Mouse (Mus musculus): ENCODE data around the gene Rps2. TPM values are rescaled to one million over a fixed set of nuclear protein-coding genes. Genes with fewer than 3 reads are reported as not detected.
"Not testable (repeated sequence)": the region's sequence is repeated elsewhere in the genome, so short reads cannot be mapped to it uniquely, and the experiment has no call there.

Gene Rps2
- polyA plus RNA-seq, 1 experiment, result 515 TPM

- H3K4me3 ChIP-seq (ENCODE audit: control insufficient read depth, low read depth, low read length), result no peak overlapping the region
- H3K27me3 ChIP-seq (ENCODE audit: control insufficient read depth, insufficient read depth, low read length), result no peaks in the 10 kb centered on the region
- H3K36me3 ChIP-seq (ENCODE audit: control insufficient read depth, insufficient read depth, low read length), result no peaks in the 10 kb centered on the region; the same call in 1 of the 2 replicates
- TF ChIP-seq CTCF (IDR thresholded peaks at IDR 0.05; ENCODE audit: control insufficient read depth, insufficient read depth, insufficient replicate concordance, low read depth, low read length) (no peak), POLR2A (IDR thresholded peaks at IDR 0.05; ENCODE audit: control insufficient read depth, low read depth, low read length) (no peak)
- H3K4me1 ChIP-seq (ENCODE audit: control insufficient read depth, insufficient read depth, low read length), result peaks cover 3% of the 10 kb centered on the region
- H3K27ac ChIP-seq (ENCODE audit: control insufficient read depth, insufficient read depth, low read depth, low read length), result no peak overlapping the region
Observed at GRCm38 (mm10) chr17:24705821-24706220, 12.1 kb upstream of the Rps2 start.

GRCm38 (mm10) chr17:24706982-24707800 is 10.7 kb upstream of the Rps2 start, which contains the start of gene Tbl3:
Tbl3 (minus strand) TSS chr17:24707660.
- Histone ChIP-seq H3K27ac (ENCODE audit: control insufficient read depth, insufficient read depth, low read depth, low read length) (peak within 1 kb of the TSS; percentile 87), H3K4me1 (ENCODE audit: control insufficient read depth, insufficient read depth, low read length) (peaks cover 3% of the 10 kb centered on the region), H3K27me3 (ENCODE audit: control insufficient read depth, insufficient read depth, low read length) (no peaks in the 10 kb centered on the region), H3K36me3 (ENCODE audit: control insufficient read depth, insufficient read depth, low read length) (no peaks in the 10 kb centered on the region; the same call in 1 of the 2 replicates), H3K4me3 (ENCODE audit: control insufficient read depth, low read depth, low read length) (peak within 1 kb of the TSS; percentile 91)
- 0 out of 2 replicates have a peak, but pooled peaks have one; percentile 24 for TF ChIP-seq CTCF (IDR thresholded peaks at IDR 0.05; ENCODE audit: control insufficient read depth, insufficient read depth, insufficient replicate concordance, low read depth, low read length)
- peak; percentile 94 for TF ChIP-seq POLR2A (IDR thresholded peaks at IDR 0.05; ENCODE audit: control insufficient read depth, low read depth, low read length)

GRCm38 (mm10) chr17:24707801-24708425 is 10.0 kb upstream of the Rps2 start:
- Histone ChIP-seq H3K4me1 (ENCODE audit: control insufficient read depth, insufficient read depth, low read length) (peaks cover 3% of the 10 kb centered on the region), H3K4me3 (ENCODE audit: control insufficient read depth, low read depth, low read length) (peak overlapping the region; percentile 91), H3K36me3 (ENCODE audit: control insufficient read depth, insufficient read depth, low read length) (no peaks in the 10 kb centered on the region; the same call in 1 of the 2 replicates), H3K27ac (ENCODE audit: control insufficient read depth, insufficient read depth, low read depth, low read length) (peak overlapping the region; percentile 63), H3K27me3 (ENCODE audit: control insufficient read depth, insufficient read depth, low read length) (no peaks in the 10 kb centered on the region)
- no peak for TF ChIP-seq CTCF (IDR thresholded peaks at IDR 0.05; ENCODE audit: control insufficient read depth, insufficient read depth, insufficient replicate concordance, low read depth, low read length)
- TF ChIP-seq POLR2A (IDR thresholded peaks at IDR 0.05; ENCODE audit: control insufficient read depth, low read depth, low read length), result no peak

GRCm38 (mm10) chr17:24708646-24709045 is 9.3 kb upstream of the Rps2 start:
- Histone ChIP-seq H3K4me1 (ENCODE audit: control insufficient read depth, insufficient read depth, low read length) (peaks cover 3% of the 10 kb centered on the region), H3K27me3 (ENCODE audit: control insufficient read depth, insufficient read depth, low read length) (no peaks in the 10 kb centered on the region), H3K27ac (ENCODE audit: control insufficient read depth, insufficient read depth, low read depth, low read length) (no peak overlapping the region), H3K4me3 (ENCODE audit: control insufficient read depth, low read depth, low read length) (no peak overlapping the region), H3K36me3 (ENCODE audit: control insufficient read depth, insufficient read depth, low read length) (no peaks in the 10 kb centered on the region; the same call in 1 of the 2 replicates)
- TF ChIP-seq POLR2A (IDR thresholded peaks at IDR 0.05; ENCODE audit: control insufficient read depth, low read depth, low read length) (no peak), CTCF (IDR thresholded peaks at IDR 0.05; ENCODE audit: control insufficient read depth, insufficient read depth, insufficient replicate concordance, low read depth, low read length) (no peak)

- H3K4me1 ChIP-seq (ENCODE audit: control insufficient read depth, insufficient read depth, low read length), result no peaks in the 10 kb centered on the region
- H3K27me3 ChIP-seq (ENCODE audit: control insufficient read depth, insufficient read depth, low read length), result no peaks in the 10 kb centered on the region
- TF ChIP-seq CTCF (IDR thresholded peaks at IDR 0.05; ENCODE audit: control insufficient read depth, insufficient read depth, insufficient replicate concordance, low read depth, low read length), result no peak
- no peak for TF ChIP-seq POLR2A (IDR thresholded peaks at IDR 0.05; ENCODE audit: control insufficient read depth, low read depth, low read length)
- H3K4me3 ChIP-seq (ENCODE audit: control insufficient read depth, low read depth, low read length), result peak overlapping the region; percentile 96
- H3K27ac ChIP-seq (ENCODE audit: control insufficient read depth, insufficient read depth, low read depth, low read length), result no peak overlapping the region
- H3K36me3 ChIP-seq (ENCODE audit: control insufficient read depth, insufficient read depth, low read length), result no peaks in the 10 kb centered on the region; the same call in 1 of the 2 replicates
Observed at GRCm38 (mm10) chr17:24715556-24715955, 2.4 kb upstream of the Rps2 start.

- TF ChIP-seq POLR2A (IDR thresholded peaks at IDR 0.05; ENCODE audit: control insufficient read depth, low read depth, low read length), result no peak
- TF ChIP-seq CTCF (IDR thresholded peaks at IDR 0.05; ENCODE audit: control insufficient read depth, insufficient read depth, insufficient replicate concordance, low read depth, low read length), result no peak
- Histone ChIP-seq H3K4me3 (ENCODE audit: control insufficient read depth, low read depth, low read length) (peak overlapping the region; percentile 96), H3K4me1 (ENCODE audit: control insufficient read depth, insufficient read depth, low read length) (no peaks in the 10 kb centered on the region), H3K36me3 (ENCODE audit: control insufficient read depth, insufficient read depth, low read length) (no peaks in the 10 kb centered on the region; the same call in 1 of the 2 replicates), H3K27me3 (ENCODE audit: control insufficient read depth, insufficient read depth, low read length) (no peaks in the 10 kb centered on the region), H3K27ac (ENCODE audit: control insufficient read depth, insufficient read depth, low read depth, low read length) (no peak overlapping the region)
Observed at GRCm38 (mm10) chr17:24716166-24716682, 1.7 kb upstream of the Rps2 start.

- not testable (repeated sequence) for H3K36me3 ChIP-seq (ENCODE audit: control insufficient read depth, insufficient read depth, low read length); H3K4me1 ChIP-seq (ENCODE audit: control insufficient read depth, insufficient read depth, low read length); H3K27me3 ChIP-seq (ENCODE audit: control insufficient read depth, insufficient read depth, low read length)
- Histone ChIP-seq H3K4me3 (ENCODE audit: control insufficient read depth, low read depth, low read length) (peak overlapping the region; percentile 96), H3K27ac (ENCODE audit: control insufficient read depth, insufficient read depth, low read depth, low read length) (peak overlapping the region; percentile 79; the same call in 1 of the 2 replicates)
Observed at GRCm38 (mm10) chr17:24718938-24719337, 1.0 kb downstream of the Rps2 start.

Data from testis, adult 2 months (tissue).